18 mouse cellular contexts compared by ENCODE assay signal in the genomic region with DNA sequence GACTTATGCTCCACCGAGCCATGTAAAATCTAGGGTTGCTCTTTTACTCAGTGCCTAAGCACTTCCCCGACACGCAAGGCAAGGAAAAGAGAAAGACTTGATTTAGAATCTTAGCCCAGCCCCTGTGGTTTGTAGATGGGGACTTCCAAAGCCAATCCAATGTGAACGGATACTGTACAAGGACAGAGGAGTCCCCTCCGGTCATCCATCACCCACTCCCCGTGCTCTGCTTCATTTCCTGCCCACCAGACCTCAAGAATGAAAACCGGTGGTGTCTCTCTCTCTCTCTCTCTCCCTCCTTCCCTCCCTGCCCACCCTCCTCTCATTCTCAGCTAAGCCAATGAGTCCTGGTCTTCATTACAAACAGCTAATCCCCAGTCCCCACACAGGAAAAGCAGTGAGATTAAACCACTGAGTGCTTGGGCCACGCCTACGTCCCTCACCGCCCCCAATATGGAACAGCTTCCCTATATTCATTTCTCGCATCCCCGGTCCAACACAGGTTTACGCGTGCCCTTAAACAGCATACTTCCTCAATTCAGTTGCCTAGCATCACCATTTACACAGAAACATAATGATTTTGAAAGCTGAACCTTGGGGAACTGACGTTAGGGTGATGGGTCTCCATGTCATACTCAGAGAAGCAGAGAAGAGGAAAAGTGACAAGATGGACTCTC.
DNase-seq lines count a peak whose midpoint lies in the region; ATAC-seq lines count a peak whose summit lies in the region.
"Had no signal": no experiment of that assay in that cellular context is flagged by ENCODE, and none has a peak within 500 bp of the region (broad histone marks: within the 10 kb centered on the region; RNA-seq: fewer than 3 reads in every experiment).

No protein-coding gene starts in this region.

- no peak for ATAC-seq in lung, embryonic 16.5 days (ENCODE audit: low read depth)
- 0 out of 2 replicates have a peak, but pooled peaks have one; percentile 53 for ATAC-seq in hindbrain, embryonic 14.5 days (ENCODE audit: low FRiP score)
- ATAC-seq: inflammation-experienced regulatory T-cells, adult 6 months; midbrain, embryonic 13.5 days had no signal

- no peak overlapping the region for H3K4me3 ChIP-seq in heart, embryonic 10.5 days
- no peak overlapping the region for H3K4me3 ChIP-seq in lung, embryonic 16.5 days (ENCODE audit: low read length)
- no peak overlapping the region for H3K4me3 ChIP-seq in hindbrain, embryonic 14.5 days (replicated peaks; ENCODE audit: low read length)
- H3K4me3 ChIP-seq: heart, embryonic 15.5 days; limb, embryonic 15.5 days; midbrain, embryonic 13.5 days; neural tube, embryonic 12.5 days had no signal

- no peaks in the 10 kb centered on the region for H3K36me3 ChIP-seq in heart, embryonic 10.5 days
- no peaks in the 10 kb centered on the region for H3K36me3 ChIP-seq in lung, embryonic 16.5 days (ENCODE audit: control insufficient read depth, insufficient read depth, low read length)
- no peaks in the 10 kb centered on the region for H3K36me3 ChIP-seq in hindbrain, embryonic 14.5 days (replicated peaks; ENCODE audit: control insufficient read depth, insufficient read depth)
- H3K36me3 ChIP-seq: G1E; heart, embryonic 15.5 days; limb, embryonic 15.5 days; midbrain, embryonic 13.5 days; neural tube, embryonic 12.5 days had no signal

- H3K4me1 ChIP-seq in heart, embryonic 10.5 days: peaks cover 21% of the 10 kb centered on the region
- peaks cover 23% of the 10 kb centered on the region for H3K4me1 ChIP-seq in lung, embryonic 16.5 days (replicated peaks; ENCODE audit: control insufficient read depth, insufficient read depth, low read length)
- 0 out of 2 replicates have a peak, but pooled peaks cover 3% of the 10 kb centered on the region for H3K4me1 ChIP-seq in hindbrain, embryonic 14.5 days (replicated peaks; ENCODE audit: control insufficient read depth, insufficient read depth, low read length)

- WGBS in heart, embryonic 10.5 days: 83% methylated on average over 15 of the region's 15 CpGs
- 76% methylated on average over 15 of the region's 15 CpGs for WGBS in lung, embryonic 16.5 days
- 82% methylated on average over 15 of the region's 15 CpGs for WGBS in hindbrain, embryonic 14.5 days

- H3K27ac ChIP-seq in heart, embryonic 10.5 days: no peak overlapping the region
- peak overlapping the region; percentile 76; the same call in 1 of the 2 replicates for H3K27ac ChIP-seq in lung, embryonic 16.5 days (ENCODE audit: low read length)
- no peak overlapping the region for H3K27ac ChIP-seq in hindbrain, embryonic 14.5 days
- H3K27ac ChIP-seq: heart, embryonic 15.5 days; midbrain, embryonic 13.5 days; neural tube, embryonic 12.5 days had no signal

- no peak overlapping the region for H3K9ac ChIP-seq in lung, embryonic 16.5 days (ENCODE audit: low read length)
- H3K9ac ChIP-seq in hindbrain, embryonic 14.5 days: no peak overlapping the region
- H3K9ac ChIP-seq: heart, embryonic 15.5 days; limb, embryonic 15.5 days; midbrain, embryonic 13.5 days; neural tube, embryonic 12.5 days had no signal

- peak; percentile 61 for DNase-seq in heart, embryonic 10.5 days (ENCODE audit: low spot score)
- DNase-seq in heart, adult 8-10 months (ENCODE audit: low spot score): no peak
- DNase-seq in lung, postnatal 25 days (ENCODE audit: low spot score): no peak
- no peak for DNase-seq in hindbrain, embryonic 14.5 days (ENCODE audit: low spot score)
- DNase-seq in c-Kit-positive CD71-positive TER-119-positive erythroid progenitor cells, embryonic 14.5 days (ENCODE audit: low spot score): no peak
- no peak for DNase-seq in right cerebral cortex, postnatal 25 days
- DNase-seq in thymus, postnatal 10 days (ENCODE audit: low spot score in 2 of 2): no peak
- DNase-seq: adrenal gland, postnatal 25 days; cerebellum, postnatal 36 days; gastrocnemius, postnatal 25 days; lung, postnatal 14 days had no signal

- H3K4me2 ChIP-seq in lung, embryonic 16.5 days (ENCODE audit: low read depth, low read length): no peak overlapping the region
- H3K4me2 ChIP-seq in hindbrain, embryonic 14.5 days (replicated peaks): no peak overlapping the region
- H3K4me2 ChIP-seq: heart, embryonic 15.5 days; limb, embryonic 15.5 days; midbrain, embryonic 13.5 days; neural tube, embryonic 12.5 days had no signal

- H3K27me3 ChIP-seq in heart, embryonic 10.5 days (ENCODE audit: insufficient read depth, poor library complexity, severe bottlenecking): no peaks in the 10 kb centered on the region
- no peaks in the 10 kb centered on the region for H3K27me3 ChIP-seq in lung, embryonic 16.5 days (ENCODE audit: control insufficient read depth, insufficient read depth, low read depth, low read length)
- H3K27me3 ChIP-seq in hindbrain, embryonic 14.5 days (ENCODE audit: control insufficient read depth, insufficient read depth, low read length): no peaks in the 10 kb centered on the region
- H3K27me3 ChIP-seq: heart, embryonic 15.5 days; limb, embryonic 15.5 days; midbrain, embryonic 13.5 days; neural tube, embryonic 12.5 days had no signal

- no peaks in the 10 kb centered on the region for H3K9me3 ChIP-seq in heart, embryonic 10.5 days
- H3K9me3 ChIP-seq in lung, embryonic 16.5 days (ENCODE audit: control insufficient read depth, low read length): no peaks in the 10 kb centered on the region
- no peaks in the 10 kb centered on the region for H3K9me3 ChIP-seq in hindbrain, embryonic 14.5 days (ENCODE audit: control insufficient read depth, low read length)
- H3K9me3 ChIP-seq: G1E; heart, embryonic 15.5 days; limb, embryonic 15.5 days; midbrain, embryonic 13.5 days; neural tube, embryonic 12.5 days had no signal
